Mouse (Mus musculus) liver, embryonic 14.5 days (tissue): ENCODE measurements around the gene 1700123L14Rik. TPM values are rescaled to one million over a fixed set of nuclear protein-coding genes. Genes with fewer than 3 reads are reported as not detected.
"Not testable (repeated sequence)": the region's sequence is repeated elsewhere in the genome, so short reads cannot be mapped to it uniquely, and the experiment has no call there.

ENCODE experiments used
- ATAC-seq: fragments of 200-750 bp; cut with Nextera tagmentation; 2 replicates; pipeline ENCODE4 v1.8.0; 2017; ENCODE audit warnings: moderate number of reproducible peaks, mild to moderate bottlenecking, moderate library complexity; ENCODE audit not compliant: insufficient read depth
- DNase-seq, 3 experiments: peaks; one replicate each; pipeline ENCODE4 v3.0.0-alpha.2; 2012 to 2013; ENCODE audit warnings: low read depth in 3 of 3, low spot score in 3 of 3
- H3K27ac ChIP-seq: fragments of 300-500 bp; sonication (generic); 2 replicates; pipeline ENCODE4 v1.5.1; 2014; ENCODE audit warnings: moderate library complexity, mild to moderate bottlenecking, control low read depth, inconsistent platforms
- H3K27me3 ChIP-seq: fragments of 300-500 bp; sonication (generic); 2 replicates; pipeline ENCODE4 v1.6.1; 2014; ENCODE audit warnings: mild to moderate bottlenecking, low read length, moderate library complexity; ENCODE audit not compliant: control insufficient read depth, insufficient read depth
- H3K36me3 ChIP-seq: fragments of 300-500 bp; sonication (generic); replicated peaks from 2 replicates; pipeline ENCODE4 v1.6.1; 2014; ENCODE audit warnings: low read depth; ENCODE audit not compliant: control insufficient read depth, insufficient read depth
- H3K4me1 ChIP-seq, 2 experiments: fragments of 200-500 bp in 1 of 2; fragments of 300-500 bp in 1 of 2; sonication (generic) in 1 of 2; replicated peaks; 2 replicates each; pipeline ENCODE4 v1.6.1; 2012 to 2014; ENCODE audit warnings: antibody characterized with exemption in 1 of 2, inconsistent platforms in 1 of 2, low read length in 1 of 2; ENCODE audit not compliant: control insufficient read depth in 2 of 2, insufficient read depth in 2 of 2
- H3K4me2 ChIP-seq: fragments of 300-500 bp; sonication (generic); 2 replicates; pipeline ENCODE4 v1.6.1; 2014; ENCODE audit warnings: low read depth, mild to moderate bottlenecking, control low read depth, moderate library complexity
- H3K4me3 ChIP-seq, 2 experiments: fragments of 200-500 bp in 1 of 2; fragments of 300-500 bp in 1 of 2; sonication (generic) in 1 of 2; 2 replicates each; pipeline ENCODE4 v1.5.1; 2012 to 2014; ENCODE audit warnings: low read depth in 2 of 2, low read length in 2 of 2, mild to moderate bottlenecking in 2 of 2, control low read depth in 1 of 2, inconsistent platforms in 1 of 2, moderate library complexity in 1 of 2; ENCODE audit not compliant: insufficient read depth in 1 of 2
- H3K9ac ChIP-seq: fragments of 300-500 bp; sonication (generic); replicated peaks from 2 replicates; pipeline ENCODE4 v1.6.1; 2014; ENCODE audit warnings: mild to moderate bottlenecking, control low read depth, moderate library complexity
- H3K9me3 ChIP-seq: fragments of 300-500 bp; sonication (generic); 2 replicates; pipeline ENCODE4 v1.6.1; 2016; ENCODE audit warnings: low read length, mixed read lengths; ENCODE audit not compliant: control insufficient read depth
- CTCF ChIP-seq: IDR thresholded peaks from 2 replicates; pipeline ENCODE4 v1.5.1; 2016; ENCODE audit warnings: antibody characterized with exemption, low read depth, control low read depth
- EP300 ChIP-seq: IDR thresholded peaks from 2 replicates; pipeline ENCODE4 v1.6.1; 2016; ENCODE audit warnings: antibody characterized with exemption, low read depth
- WGBS: fragments of 180-500 bp; shearing (Covaris S2); extraction: QIAGEN DNeasy Blood & Tissue Kit; methylation state at CpG from one replicate; pipeline ENCODE4 v1.1.7; 2014; ENCODE audit not compliant: insufficient replicate concordance; 5-methylcytosine and 5-hydroxymethylcytosine counted together
- polyA plus RNA-seq, 2 experiments: library from polyadenylated mRNA; depleted of rRNA in 1 of 2; stranded (reverse) in 1 of 2; unstranded in 1 of 2; fragments of >200 nt; fragmentation: Nextera tagmentation in 1 of 2; extraction: Ambion mirVana in 1 of 2; gene quantifications; 2 replicates each; pipeline versions ENCODE4 v1.2.1 to v1.2.3; 2012 to 2014

1700123L14Rik gene
- polyA plus RNA-seq (2012; rRNA removed) (not detected in 2 replicates), polyA plus RNA-seq (2014; fragmentation: Nextera tagmentation; extraction: Ambion mirVana) (not detected in 2 replicates)

GRCm38 (mm10) chr6:96165818-96166379 is at the start of gene 1700123L14Rik:
Gene 1700123L14Rik (minus strand): TSS chr6:96166243.
- H3K27ac ChIP-seq: no peak within 1 kb of the TSS
- H3K4me2 ChIP-seq: no peak within 1 kb of the TSS
- H3K9me3 ChIP-seq: no peaks in the 10 kb centered on the region
- no peaks in the 10 kb centered on the region for H3K27me3 ChIP-seq
- TF ChIP-seq CTCF (no peak), EP300 (no peak)
- no peak for ATAC-seq
- DNase-seq: no peak
- no peak within 1 kb of the TSS for H3K4me3 ChIP-seq
- WGBS: 74% methylated on average over 18 of the region's 18 CpGs
- no peaks in the 10 kb centered on the region for H3K36me3 ChIP-seq
- H3K9ac ChIP-seq: no peak within 1 kb of the TSS
- no peaks in the 10 kb centered on the region for H3K4me1 ChIP-seq

GRCm38 (mm10) chr6:96205395-96205794 is 39.4 kb upstream of the 1700123L14Rik start:
- DNase-seq (no peak), ATAC-seq (no peak)
- TF ChIP-seq EP300 (no peak), CTCF (no peak)

DNA sequence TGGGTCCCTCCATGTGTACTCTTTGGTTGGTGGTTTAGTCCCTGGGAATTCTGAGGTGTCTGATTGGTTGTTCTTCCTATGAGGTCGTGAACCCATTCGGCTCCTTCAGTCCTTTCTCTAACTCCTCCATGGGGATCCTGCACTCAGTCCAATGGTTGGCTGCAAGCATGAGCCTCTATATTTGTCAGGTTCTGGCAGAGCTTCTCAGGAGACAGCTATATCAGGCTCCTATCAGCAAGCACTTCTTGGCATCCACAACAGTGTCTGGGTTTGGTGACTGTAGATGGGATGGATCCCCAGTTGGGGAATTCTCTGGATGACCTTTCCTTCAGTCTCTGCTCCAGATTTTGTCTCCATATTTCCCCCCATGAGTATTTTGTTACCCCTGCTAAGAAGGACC is 32.9 kb upstream of the 1700123L14Rik start:
- H3K4me3 ChIP-seq, DNase-seq, ATAC-seq, H3K36me3 ChIP-seq, H3K27ac ChIP-seq, H3K27me3 ChIP-seq, H3K9ac ChIP-seq, H3K4me1 ChIP-seq, H3K9me3 ChIP-seq, H3K4me2 ChIP-seq: not testable (repeated sequence)
- 59% methylated on average over 2 of the region's 2 CpGs for WGBS

More at GRCm38 (mm10) chr6:96205395-96205794, 39.4 kb upstream of the 1700123L14Rik start:
- Histone ChIP-seq H3K9ac (no peak overlapping the region), H3K4me2 (no peak overlapping the region), H3K36me3 (no peaks in the 10 kb centered on the region), H3K27ac (no peak overlapping the region), H3K27me3 (no peaks in the 10 kb centered on the region), H3K4me3 (no peak overlapping the region), H3K9me3 (no peaks in the 10 kb centered on the region), H3K4me1 (no peaks in the 10 kb centered on the region)
- whole genome bisulfite sequencing: 80% methylated on average over 2 of the region's 2 CpGs

DNA sequence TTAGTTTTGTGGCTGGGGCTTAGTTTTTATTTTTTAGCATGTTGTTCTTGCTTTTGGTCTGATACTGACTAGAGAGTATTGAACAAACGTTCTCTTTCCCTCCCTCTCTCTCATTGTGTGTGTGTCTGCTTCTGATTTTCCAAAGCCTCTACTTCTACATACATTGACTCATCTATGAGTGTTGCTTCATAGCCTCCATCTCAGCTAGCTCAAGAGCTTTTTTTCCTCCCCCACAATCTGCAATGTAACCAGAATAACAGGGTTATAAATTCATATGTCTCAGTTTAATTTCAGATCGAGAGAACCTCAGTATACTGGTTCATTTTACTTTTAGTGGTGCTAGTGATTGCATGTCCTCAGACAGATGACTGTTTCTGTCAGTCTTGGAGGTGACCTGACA is 20.5 kb upstream of the 1700123L14Rik start:
- Histone ChIP-seq H3K4me2 (no peak overlapping the region), H3K4me3 (no peak overlapping the region), H3K27me3 (no peaks in the 10 kb centered on the region), H3K27ac (no peak overlapping the region), H3K9ac (no peak overlapping the region), H3K9me3 (no peaks in the 10 kb centered on the region), H3K36me3 (no peaks in the 10 kb centered on the region), H3K4me1 (no peaks in the 10 kb centered on the region)
- ATAC-seq: no peak
- TF ChIP-seq EP300 (no peak), CTCF (no peak)
- no peak for DNase-seq
- WGBS: 35% methylated on average over 2 of the region's 2 CpGs

DNA sequence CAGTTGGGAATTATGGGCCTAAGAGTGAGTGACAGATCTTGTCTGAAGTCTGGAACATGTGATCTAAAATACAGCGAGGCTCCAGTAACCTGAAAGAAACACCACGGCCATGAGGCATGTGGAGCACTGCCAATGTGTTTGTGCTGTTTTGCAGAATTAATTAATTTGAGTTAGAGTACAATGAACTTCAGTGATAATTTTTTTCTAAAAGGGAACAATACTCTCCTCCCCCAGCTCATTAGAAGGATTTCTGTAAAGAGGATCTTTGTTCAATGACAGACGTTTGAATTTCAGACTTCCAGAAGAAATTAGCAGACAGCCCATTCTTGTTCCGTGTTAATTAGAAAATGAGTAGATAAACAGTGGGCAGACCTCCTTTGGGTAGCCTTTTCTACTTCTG is 17.3 kb upstream of the 1700123L14Rik start:
- H3K9ac ChIP-seq: no peak overlapping the region
- no peaks in the 10 kb centered on the region for H3K9me3 ChIP-seq
- H3K27me3 ChIP-seq: no peaks in the 10 kb centered on the region
- no peak overlapping the region for H3K27ac ChIP-seq
- DNase-seq: no peak
- TF ChIP-seq EP300 (no peak), CTCF (no peak)
- no peak overlapping the region for H3K4me3 ChIP-seq
- no peak overlapping the region for H3K4me2 ChIP-seq
- H3K4me1 ChIP-seq: no peaks in the 10 kb centered on the region
- WGBS: 56% methylated on average over 4 of the region's 4 CpGs
- no peak for ATAC-seq
- no peaks in the 10 kb centered on the region for H3K36me3 ChIP-seq
